Mouse (Mus musculus) left cerebral cortex, postnatal 4 days (tissue): Measurements from ENCODE around the gene Mamdc2. TPM values are rescaled to one million over a fixed set of nuclear protein-coding genes. Genes with fewer than 3 reads are reported as not detected.
"Not testable (repeated sequence)": the region's sequence is repeated elsewhere in the genome, so short reads cannot be mapped to it uniquely, and the experiment has no call there.

Source experiments
- DNase-seq: peaks from one replicate; pipeline ENCODE4 v3.0.0-alpha.2; 2022
- intact Hi-C: fragments of 180-260 bp; cut with DNase I; formaldehyde crosslinking; loops from one replicate; pipeline ENCODE4 v1.15.1; 2025
- total RNA-seq, 2 experiments: library from RNA; stranded (reverse); gene quantifications; 2 replicates each; pipeline ENCODE4 v1.2.3; 2021

The Mamdc2 gene
- 1 to 10 TPM; 2.1 to 2.4 TPM for total RNA-seq

GRCm38 (mm10) chr19:23447988-23448497 lies at the start of gene Mamdc2:
Mamdc2 (minus strand) TSS chr19:23448442.
- intact Hi-C loops: no loop called here
- peak; percentile 34 for DNase-seq

DNA sequence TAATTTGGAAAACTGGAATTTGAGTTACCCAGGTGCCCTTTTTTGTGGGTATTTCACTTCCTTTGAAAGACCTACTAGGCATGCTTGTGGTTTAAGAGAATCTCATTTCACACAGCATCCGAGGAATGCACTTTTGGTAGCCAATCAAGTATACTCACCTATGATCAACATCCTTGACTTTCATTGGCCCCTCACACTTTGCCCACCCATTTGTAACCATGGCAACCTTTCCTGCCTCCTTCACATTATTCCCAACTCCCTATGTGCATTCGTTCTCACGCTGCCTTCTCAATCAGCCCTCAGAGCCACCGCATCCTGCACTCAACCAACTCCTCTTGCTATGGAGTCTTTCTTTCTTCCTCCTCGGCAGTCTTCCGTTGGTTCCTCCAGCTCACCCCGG lies 49.8 kb upstream of the Mamdc2 start:
- DNase-seq: no peak

GRCm38 (mm10) chr19:23497171-23497917 lies 49.1 kb upstream of the Mamdc2 start:
- intact Hi-C loops: no loop called here
- DNase-seq: peak; percentile 11

More for the DNA sequence above, 49.8 kb upstream of the Mamdc2 start:
- intact Hi-C loops: no loop called here

DNA sequence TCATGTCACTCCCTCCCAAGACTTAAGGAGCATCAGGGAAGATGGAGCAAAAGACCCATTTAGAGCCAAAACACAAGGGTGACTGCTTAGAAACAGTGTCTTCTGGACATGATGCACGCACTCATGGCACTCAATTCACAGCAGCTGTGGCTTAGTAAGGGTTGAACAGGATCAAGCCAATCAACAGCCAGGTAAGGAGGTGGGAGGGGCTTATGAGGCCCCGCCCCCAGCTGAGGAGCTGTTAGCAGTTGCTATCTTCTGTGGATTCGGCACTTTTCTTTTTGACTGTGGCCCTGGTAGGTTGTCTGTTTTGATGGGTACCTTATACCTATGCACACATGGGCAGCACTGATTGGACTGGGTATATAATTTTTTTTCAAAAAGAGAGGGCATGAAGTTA lies 48.3 kb upstream of the Mamdc2 start:
- intact Hi-C loops: no loop called here
- DNase-seq: no peak

DNA sequence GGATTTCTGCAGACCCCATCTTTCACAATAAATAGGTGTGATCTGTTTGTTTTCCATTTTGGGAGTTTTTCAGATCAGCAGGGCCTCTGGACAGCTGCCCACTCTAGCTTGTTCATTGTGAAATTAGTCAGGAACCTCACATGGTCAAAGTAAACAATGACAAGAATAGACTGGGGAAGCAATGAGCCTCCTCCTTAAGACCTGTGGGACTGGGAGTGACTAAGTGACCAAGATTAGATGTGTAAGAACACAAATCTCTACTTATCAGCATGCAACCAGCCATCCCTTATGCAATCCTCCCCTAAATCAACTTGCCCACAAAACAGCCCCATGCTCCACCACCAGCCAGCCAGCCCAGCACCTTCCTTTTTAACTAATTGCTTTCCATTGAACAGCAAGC lies 44.4 kb upstream of the Mamdc2 start:
- no peak for DNase-seq
- intact Hi-C loops: no loop called here

- DNase-seq, intact Hi-C loops: not testable (repeated sequence)
These were observed 42.5 kb upstream of the Mamdc2 start for GRCm38 (mm10) chr19:23490703-23491102.

- intact Hi-C loops: no loop called here
- no peak for DNase-seq
These were observed 41.5 kb upstream of the Mamdc2 start for GRCm38 (mm10) chr19:23489780-23490179.

DNA sequence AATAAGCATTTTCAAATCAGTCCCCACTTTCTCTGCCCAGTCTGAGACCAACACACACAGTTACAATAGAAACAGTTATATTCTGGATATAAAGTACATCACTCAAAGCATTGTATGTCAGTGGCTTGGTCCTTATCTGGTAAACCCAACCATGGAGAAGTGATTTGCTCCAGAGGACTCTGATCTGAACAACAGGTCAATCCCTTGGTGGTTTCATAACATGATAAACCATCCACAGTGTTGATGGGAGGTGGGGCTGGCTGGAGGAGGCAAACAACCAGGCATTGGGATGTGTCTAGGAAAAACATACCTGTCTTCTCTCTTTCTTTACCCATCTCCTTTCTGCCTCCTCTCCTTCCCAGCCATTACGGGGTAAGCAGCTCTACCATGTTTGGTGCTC lies 39.2 kb upstream of the Mamdc2 start:
- DNase-seq: no peak
- intact Hi-C loops: no loop called here

- no peak for DNase-seq
- intact Hi-C loops: no loop called here
These were observed 38.5 kb upstream of the Mamdc2 start for GRCm38 (mm10) chr19:23486631-23487270.

GRCm38 (mm10) chr19:23485940-23486600 lies 37.8 kb upstream of the Mamdc2 start:
- intact Hi-C loops: no loop called here
- no peak for DNase-seq

GRCm38 (mm10) chr19:23482571-23482970 lies 34.3 kb upstream of the Mamdc2 start:
- intact Hi-C loops: not testable (repeated sequence)

DNA sequence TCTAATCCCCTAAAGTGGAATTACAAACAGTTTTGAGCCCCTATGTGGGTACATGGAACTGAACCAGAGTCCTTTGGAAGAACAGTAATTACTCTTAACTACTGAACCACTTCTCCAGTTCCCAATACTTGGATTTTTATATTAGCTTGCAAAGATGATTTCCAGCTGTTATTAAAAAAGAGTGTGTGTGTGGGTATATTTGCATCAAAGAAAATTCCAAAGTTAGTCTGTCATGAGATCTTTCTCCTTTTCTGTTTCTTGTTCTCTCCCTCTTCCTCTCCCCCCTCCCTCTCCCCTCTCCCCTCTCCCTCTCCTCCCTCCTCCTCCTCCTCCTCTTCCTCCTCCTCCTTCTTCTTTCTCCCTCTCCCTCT lies 31.3 kb upstream of the Mamdc2 start:
- intact Hi-C loops: no loop called here

More at GRCm38 (mm10) chr19:23482571-23482970, 34.3 kb upstream of the Mamdc2 start:
- not testable (repeated sequence) for DNase-seq

DNA sequence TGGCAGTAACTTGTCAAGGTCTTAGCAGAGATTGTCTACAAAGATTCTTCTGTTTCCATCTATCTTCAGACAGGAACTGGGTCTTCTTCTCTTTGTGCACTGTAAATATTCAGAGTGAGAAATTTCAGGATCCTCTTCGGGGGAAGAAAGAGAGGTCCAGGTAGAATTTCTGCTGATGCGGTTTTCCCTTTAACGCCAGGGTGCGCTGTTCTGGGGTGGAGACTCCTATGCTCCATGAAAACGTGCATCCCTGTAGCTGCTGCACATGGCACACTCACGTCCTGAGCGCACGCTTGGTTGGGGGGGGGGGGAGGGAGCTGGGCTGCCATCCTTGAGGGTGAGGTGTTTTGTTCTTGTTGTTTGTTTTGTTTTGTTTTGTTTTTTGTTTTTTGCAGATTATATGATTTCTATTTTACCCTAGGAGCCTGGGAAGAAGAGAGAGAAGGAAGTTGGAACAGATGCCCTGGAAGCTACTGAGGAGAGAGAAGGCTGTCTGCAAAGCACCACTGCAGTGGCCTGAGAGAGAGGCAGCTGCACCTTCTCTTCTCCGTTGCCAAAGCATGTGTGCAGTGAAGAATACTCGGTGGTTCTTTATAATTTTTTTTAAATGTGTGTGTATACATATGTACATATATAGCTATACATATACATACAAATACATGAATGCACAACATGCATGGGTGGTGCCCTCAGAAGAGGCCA lies 30.8 kb upstream of the Mamdc2 start:
- DNase-seq: peak; percentile 63
- intact Hi-C loops: no loop called here

More for the DNA sequence above, 31.3 kb upstream of the Mamdc2 start:
- no peak for DNase-seq

- no peak for DNase-seq
- intact Hi-C loops: no loop called here
These were observed 29.6 kb upstream of the Mamdc2 start for GRCm38 (mm10) chr19:23477826-23478225.

DNA sequence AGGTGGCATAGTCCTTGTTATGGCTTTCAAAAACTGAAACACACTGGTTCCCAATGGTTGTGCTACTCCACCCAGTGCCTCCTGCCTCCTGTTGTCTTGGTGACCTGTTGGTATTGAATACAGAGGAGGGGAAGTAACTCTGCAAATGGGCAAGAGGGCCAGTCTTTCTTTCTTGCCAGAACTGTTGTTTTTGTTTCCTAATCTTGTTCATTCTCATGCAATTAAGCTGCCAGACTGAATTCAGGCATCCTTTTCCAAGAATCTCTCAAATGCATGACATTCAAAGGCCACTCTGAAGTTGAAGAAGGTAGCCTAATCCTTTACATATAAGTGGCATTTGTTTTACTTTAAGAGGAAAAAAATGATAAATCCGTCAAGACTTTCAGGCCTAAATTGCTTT lies 19.6 kb upstream of the Mamdc2 start:
- no peak for DNase-seq
- intact Hi-C loops: no loop called here

DNA sequence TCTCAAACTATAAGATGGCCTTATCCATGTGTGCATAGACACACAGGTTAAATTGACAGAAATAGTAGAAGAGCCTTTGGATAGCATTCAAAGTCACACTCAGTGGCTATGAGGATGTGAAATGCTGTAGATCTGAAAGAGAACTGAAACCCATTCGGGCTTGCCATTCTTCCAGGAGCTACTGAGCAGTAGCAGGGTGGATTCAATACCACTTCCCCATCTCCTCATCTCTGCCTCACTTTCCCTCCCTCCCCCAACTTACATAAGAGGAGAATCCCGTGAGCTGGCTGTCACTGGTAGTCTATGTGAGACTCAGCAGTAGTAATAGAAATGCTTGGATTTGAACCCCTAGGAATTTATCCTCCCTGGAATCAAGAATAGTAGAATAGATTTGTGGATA lies 18.8 kb upstream of the Mamdc2 start:
- no peak for DNase-seq
- intact Hi-C loops: no loop called here

GRCm38 (mm10) chr19:23457492-23457891 lies 9.2 kb upstream of the Mamdc2 start:
- intact Hi-C loops: no loop called here
- DNase-seq: no peak

GRCm38 (mm10) chr19:23451361-23451760 lies 3.1 kb upstream of the Mamdc2 start:
- intact Hi-C loops: no loop called here
- DNase-seq: no peak

GRCm38 (mm10) chr19:23447221-23447987 lies 838 bp downstream of the Mamdc2 start:
- DNase-seq: peak; percentile 52
- intact Hi-C loops: no loop called here
